Mouse (Mus musculus) layer of hippocampus, postnatal 36 days (tissue): ENCODE measurements at regions not wholly inside any gene's neighbourhood (a gene's known extent, or its start where the extent isn't known, plus 50 kb on each side); places are given as distances from the start of the nearest gene placed in this dataset.
"Not testable (repeated sequence)": the region's sequence is repeated elsewhere in the genome, so short reads cannot be mapped to it uniquely, and the experiment has no call there.

ENCODE experiments used
- DNase-seq, 2 experiments: peaks; one replicate each; pipeline ENCODE4 v3.0.0; 2022

- DNase-seq, result no peak
These were observed 93.7 kb upstream of the Ptgfr start for GRCm38 (mm10) chr3:151931096-151931495.

- no peak for DNase-seq
These were observed 76.6 kb upstream of the Ptgfr start for GRCm38 (mm10) chr3:151914010-151914513.

- DNase-seq, result not testable (repeated sequence)
These were observed 74.9 kb upstream of the Ptgfr start for GRCm38 (mm10) chr3:151912292-151912691.

GRCm38 (mm10) chr3:151910851-151911250 lies 73.4 kb upstream of the Ptgfr start:
- no peak for DNase-seq

GRCm38 (mm10) chr3:151909344-151909743 lies 71.9 kb upstream of the Ptgfr start:
- DNase-seq, result no peak

- DNase-seq, result no peak
These were observed 71.5 kb upstream of the Ptgfr start for GRCm38 (mm10) chr3:151908886-151909285.

GRCm38 (mm10) chr3:151905775-151906174 lies 68.3 kb upstream of the Ptgfr start:
- no peak for DNase-seq

- DNase-seq, result no peak
These were observed 65.7 kb upstream of the Ptgfr start for GRCm38 (mm10) chr3:151903169-151903568.

GRCm38 (mm10) chr3:151902216-151902827 lies 64.9 kb upstream of the Ptgfr start:
- no peak for DNase-seq

- DNase-seq, result no peak
These were observed 62.2 kb upstream of the Ptgfr start for GRCm38 (mm10) chr3:151899676-151900075.

- no peak for DNase-seq
These were observed 61.7 kb upstream of the Ptgfr start for GRCm38 (mm10) chr3:151899094-151899493.

GRCm38 (mm10) chr3:151896320-151896719 lies 58.9 kb upstream of the Ptgfr start:
- DNase-seq, result no peak

- DNase-seq, result no peak
These were observed 57.3 kb upstream of the Ptgfr start for GRCm38 (mm10) chr3:151894712-151895111.

- no peak for DNase-seq
These were observed 56.2 kb upstream of the Ptgfr start for GRCm38 (mm10) chr3:151893421-151894235.

- peak; percentile 35 to 37 for DNase-seq
These were observed 54.4 kb upstream of the Ptgfr start for GRCm38 (mm10) chr3:151891760-151892253.

GRCm38 (mm10) chr3:151891336-151891735 lies 53.9 kb upstream of the Ptgfr start:
- DNase-seq, result no peak

GRCm38 (mm10) chr3:151889738-151890137 lies 52.3 kb upstream of the Ptgfr start:
- DNase-seq, result no peak
